Mouse (Mus musculus): ENCODE results near the gene Sgms1.

DNA sequence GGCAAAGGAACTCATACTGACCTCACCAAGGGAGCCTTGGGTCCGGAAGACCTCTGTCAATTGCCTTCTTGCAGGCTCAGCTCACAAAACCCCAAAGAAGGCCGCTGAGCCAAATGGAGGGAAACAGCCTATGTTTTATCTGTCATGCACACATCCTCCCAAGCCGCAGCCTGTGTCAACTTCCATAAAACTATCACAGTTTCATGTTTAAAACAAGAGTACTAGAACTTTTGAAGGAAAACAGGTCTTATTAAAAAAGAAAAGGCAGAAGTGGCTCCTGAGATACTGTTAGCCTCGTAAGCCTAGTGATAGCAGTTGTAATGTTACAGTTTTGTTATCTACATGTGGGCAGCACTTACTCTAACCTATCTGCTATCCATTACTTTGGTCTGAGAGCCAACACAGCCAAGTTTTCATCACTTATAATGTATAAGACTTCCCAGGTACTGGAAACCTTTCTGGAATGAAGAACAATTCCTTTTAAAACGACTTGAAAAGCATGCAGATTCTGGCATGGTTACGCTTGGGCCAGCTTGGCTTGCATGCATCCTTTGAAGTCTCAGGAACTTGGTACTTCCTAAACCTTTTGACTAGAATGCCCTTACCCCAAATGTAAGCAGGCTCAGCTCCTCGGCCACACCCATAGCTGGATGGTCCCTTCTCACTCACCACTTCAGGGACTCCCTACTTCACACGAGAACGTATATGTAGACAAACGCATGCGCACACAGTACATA lies 150.6 kb downstream of the Sgms1 start:
- no peak for TF ChIP-seq POLR2A (IDR thresholded peaks at IDR 0.05; ENCODE audit: insufficient read depth, low read depth, low read length)
- TF ChIP-seq EP300 (IDR thresholded peaks at IDR 0.05; ENCODE audit: insufficient read depth, low read depth, low read length), result no peak
- TF ChIP-seq CTCF (IDR thresholded peaks at IDR 0.05), result no peak

Measured in heart, adult 2 months (tissue).